Mouse (Mus musculus) brain, embryonic 14.5 days (tissue): ENCODE data around the gene Mindy1.

ENCODE experiments used
- CTCF ChIP-seq: fragments of 200-500 bp; IDR thresholded peaks from 2 replicates; pipeline ENCODE4 v1.5.1; 2012; ENCODE audit warnings: inconsistent platforms, mild to moderate bottlenecking, moderate library complexity, borderline replicate concordance; ENCODE audit not compliant: insufficient read depth, insufficient read length; ENCODE audit errors: extremely low read depth
- POLR2A ChIP-seq: fragments of 200-500 bp; IDR thresholded peaks from 2 replicates; pipeline ENCODE4 v1.6.1; 2012; ENCODE audit warnings: mild to moderate bottlenecking, inconsistent platforms, borderline replicate concordance; ENCODE audit not compliant: poor library complexity, insufficient read depth, insufficient read length, severe bottlenecking; ENCODE audit errors: extremely low read depth

DNA sequence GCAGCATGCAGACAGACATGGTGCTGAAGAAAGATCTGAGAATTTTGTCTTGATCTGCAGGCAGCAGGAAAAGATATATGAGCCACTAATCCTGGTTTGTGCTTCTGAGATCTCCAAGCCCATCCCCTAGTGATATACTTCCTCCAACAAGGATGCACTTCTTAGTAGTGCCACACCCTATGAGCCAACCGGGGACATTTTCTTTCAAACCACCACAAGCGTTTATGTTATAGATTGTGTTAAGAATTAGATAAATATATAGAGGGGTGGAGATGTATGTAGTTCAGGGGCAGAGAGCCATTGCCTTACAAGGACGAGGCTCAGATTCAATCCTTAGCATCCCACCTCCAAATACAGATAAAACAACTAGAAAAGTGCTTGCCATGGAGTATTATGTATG is 29.4 kb downstream of the Mindy1 start:
- TF ChIP-seq CTCF (no peak), POLR2A (no peak)
